ENCODE assay signal across 9 mouse cellular contexts in genomic region chr5:111058401-111059139, GRCm38 (mm10).
DNase-seq lines count a peak whose midpoint lies in the region; ATAC-seq and TF ChIP-seq lines count a peak whose summit lies in the region.
"Had no signal": no experiment of that assay in that cellular context is flagged by ENCODE, and none has a peak within 500 bp of the region (broad histone marks: within the 10 kb centered on the region; RNA-seq: fewer than 3 reads in every experiment).

No protein-coding gene starts in this region.

- DNase-seq in kidney, adult 2 months = no peak
- DNase-seq in cerebellum, postnatal 25 days = peak; percentile 59 to 63
- peak; percentile 35 for DNase-seq in layer of hippocampus, adult 11-12 months (ENCODE audit: low spot score)
- DNase-seq in urinary bladder, postnatal 4 days (ENCODE audit: low spot score in 2 of 2) = no peak
- no peak for DNase-seq in lung, adult 2 months
- DNase-seq in heart, postnatal 10 days = no peak

- WGBS in kidney, adult 2 months = 62% methylated on average over 22 of the region's 22 CpGs
- 61% methylated on average over 22 of the region's 22 CpGs for WGBS in kidney, embryonic 14.5 days
- WGBS in neural tube, embryonic 13.5 days = 59% methylated on average over 22 of the region's 22 CpGs
- WGBS in lung, adult 2 months = 46% methylated on average over 22 of the region's 22 CpGs

- no peak overlapping the region for H3K4me2 ChIP-seq in kidney, embryonic 14.5 days (replicated peaks; ENCODE audit: low read depth, low read length)
- H3K4me2 ChIP-seq in neural tube, embryonic 13.5 days = no peak overlapping the region

- no peak overlapping the region for H3K4me3 ChIP-seq in kidney, adult 2 months (ENCODE audit: insufficient read depth, low read depth, low read length)
- H3K4me3 ChIP-seq in kidney, embryonic 14.5 days (ENCODE audit: low read length) = no peak overlapping the region
- no peak overlapping the region for H3K4me3 ChIP-seq in neural tube, embryonic 13.5 days
- no peak overlapping the region for H3K4me3 ChIP-seq in lung, adult 2 months (replicated peaks; ENCODE audit: extremely low read depth, low read depth, low read length)

- no peak for ATAC-seq in kidney, embryonic 14.5 days (ENCODE audit: low FRiP score, low TSS enrichment)
- no peak for ATAC-seq in neural tube, embryonic 13.5 days (ENCODE audit: low read depth)

- peaks cover 3% of the 10 kb centered on the region; the same call in 1 of the 2 replicates for H3K4me1 ChIP-seq in kidney, adult 2 months (ENCODE audit: control insufficient read depth, insufficient read depth, low read length)
- peaks cover 39% of the 10 kb centered on the region for H3K4me1 ChIP-seq in kidney, embryonic 14.5 days (ENCODE audit: control insufficient read depth, insufficient read depth, low read length)
- peaks cover 61% of the 10 kb centered on the region for H3K4me1 ChIP-seq in neural tube, embryonic 13.5 days (replicated peaks)
- peaks cover 14% of the 10 kb centered on the region for H3K4me1 ChIP-seq in lung, adult 2 months (ENCODE audit: control insufficient read depth, insufficient read depth, low read length)

- H3K27ac ChIP-seq in kidney, adult 2 months (ENCODE audit: insufficient read depth, low read depth, low read length) = peak overlapping the region; percentile 35; the same call in 1 of the 2 replicates
- no peak overlapping the region for H3K27ac ChIP-seq in kidney, embryonic 14.5 days (ENCODE audit: low read depth, low read length)
- H3K27ac ChIP-seq in neural tube, embryonic 13.5 days (replicated peaks) = peak overlapping the region; percentile 29; the same call in 1 of the 2 replicates

- intact Hi-C loops in heart, postnatal 10 days (cut with DNase I) = no loop called here

- H3K27me3 ChIP-seq in kidney, adult 2 months (replicated peaks; ENCODE audit: control insufficient read depth, insufficient read depth, low read length) = no peaks in the 10 kb centered on the region
- no peaks in the 10 kb centered on the region for H3K27me3 ChIP-seq in kidney, embryonic 14.5 days (ENCODE audit: control insufficient read depth, insufficient read depth, low read length)
- no peaks in the 10 kb centered on the region for H3K27me3 ChIP-seq in neural tube, embryonic 13.5 days

- H3K9me3 ChIP-seq in kidney, embryonic 14.5 days (ENCODE audit: control insufficient read depth, low read length) = no peaks in the 10 kb centered on the region
- H3K9me3 ChIP-seq in neural tube, embryonic 13.5 days = no peaks in the 10 kb centered on the region
- H3K9me3 ChIP-seq: G1E had no signal

- TF ChIP-seq POLR2A in kidney, adult 2 months (IDR thresholded peaks at IDR 0.05; ENCODE audit: low read depth, low read length) = no peak
- TF ChIP-seq POLR2A in lung, adult 2 months (IDR thresholded peaks at IDR 0.05; ENCODE audit: borderline replicate concordance, extremely low read depth, low read depth, low read length) = no peak

- H3K36me3 ChIP-seq in kidney, adult 2 months (ENCODE audit: control insufficient read depth, insufficient read depth, low read length) = no peaks in the 10 kb centered on the region
- H3K36me3 ChIP-seq in kidney, embryonic 14.5 days (ENCODE audit: control insufficient read depth, insufficient read depth, low read length) = no peaks in the 10 kb centered on the region
- no peaks in the 10 kb centered on the region for H3K36me3 ChIP-seq in neural tube, embryonic 13.5 days
- H3K36me3 ChIP-seq: G1E had no signal

- TF ChIP-seq CTCF in kidney, adult 2 months (conservative IDR thresholded peaks at IDR 0.05; ENCODE audit: insufficient read depth, insufficient read length, low read depth, low read length) = no peak
- no peak for TF ChIP-seq CTCF in lung, adult 2 months (IDR thresholded peaks at IDR 0.05; ENCODE audit: insufficient read depth, low read length)

- H3K9ac ChIP-seq in kidney, embryonic 14.5 days (ENCODE audit: low read depth, low read length) = no peak overlapping the region
- H3K9ac ChIP-seq in neural tube, embryonic 13.5 days = 0 out of 2 replicates have a peak overlapping the region, but pooled peaks have one; percentile 17

Comparison
In these comparisons a context has a peak if more than half of its experiments do, and no peak if none do; other contexts are left out.
1. DNase-seq: peak in cerebellum, postnatal 25 days (2 of 2) and layer of hippocampus, adult 11-12 months (single experiment); none in kidney, adult 2 months (single experiment), urinary bladder, postnatal 4 days (0 of 2), lung, adult 2 months (single experiment) and heart, postnatal 10 days (0 of 2).